Comparison of ENCODE assay signal across 8 mouse cellular contexts in genomic region chrX:12673054-12673775, GRCm38 (mm10). TPM values are rescaled to one million over a fixed set of nuclear protein-coding genes. Genes with fewer than 3 reads are reported as not detected.
DNase-seq lines count a peak whose midpoint lies in the region; ATAC-seq and TF ChIP-seq lines count a peak whose summit lies in the region.

Gene 1810030O07Rik (minus strand): TSS chrX:12673668.

- H3K4me1 ChIP-seq in hindbrain, embryonic 10.5 days (replicated peaks) = peaks cover 6% of the 10 kb centered on the region; the same call in 1 of the 2 replicates
- no peaks in the 10 kb centered on the region for H3K4me1 ChIP-seq in lung, postnatal 0 days (ENCODE audit: insufficient read depth, low read depth, low read length)

- no peaks in the 10 kb centered on the region for H3K9me3 ChIP-seq in hindbrain, embryonic 10.5 days
- H3K9me3 ChIP-seq in lung, postnatal 0 days (ENCODE audit: low read length) = no peaks in the 10 kb centered on the region

- no peak for TF ChIP-seq EP300 in lung, postnatal 0 days (IDR thresholded peaks at IDR 0.05)

- H3K4me2 ChIP-seq in lung, postnatal 0 days (replicated peaks; ENCODE audit: low read depth, low read length) = peak within 1 kb of the TSS; percentile 52

- peak; percentile 89 for DNase-seq in MN1 (ENCODE audit: low spot score)
- peak; percentile 90 for DNase-seq in cerebellum, adult 9-10 months
- peak; percentile 79 for DNase-seq in hindbrain, embryonic 10.5 days (ENCODE audit: low spot score)
- peak; percentile 94 for DNase-seq in layer of hippocampus, adult 9-11 months
- DNase-seq in lung, postnatal 0 days (ENCODE audit: low spot score) = peak; percentile 96
- peak; percentile 75 for DNase-seq in ovary, postnatal 14 days (ENCODE audit: low spot score)
- DNase-seq in thymus, postnatal 14 days = peak; percentile 88

- peak within 1 kb of the TSS; percentile 66 for H3K4me3 ChIP-seq in hindbrain, embryonic 10.5 days
- H3K4me3 ChIP-seq in lung, postnatal 0 days (ENCODE audit: low read depth, low read length) = peak within 1 kb of the TSS; percentile 57

- ATAC-seq in frontal cortex, adult (ENCODE audit: low TSS enrichment) = peak; percentile 99
- ATAC-seq in lung, postnatal 0 days = peak; percentile 100

- peaks cover 16% of the 10 kb centered on the region for H3K36me3 ChIP-seq in hindbrain, embryonic 10.5 days
- H3K36me3 ChIP-seq in lung, postnatal 0 days (ENCODE audit: insufficient read depth, low read length) = no peaks in the 10 kb centered on the region

- H3K27me3 ChIP-seq in hindbrain, embryonic 10.5 days (ENCODE audit: insufficient read depth, poor library complexity, severe bottlenecking) = peaks cover 9% of the 10 kb centered on the region
- no peaks in the 10 kb centered on the region for H3K27me3 ChIP-seq in lung, postnatal 0 days (replicated peaks; ENCODE audit: insufficient read depth, low read length)

- 0 out of 2 replicates have a peak, but pooled peaks have one; percentile 23 for TF ChIP-seq CTCF in lung, postnatal 0 days (IDR thresholded peaks at IDR 0.05)

- peak within 1 kb of the TSS; percentile 43; the same call in 1 of the 2 replicates for H3K9ac ChIP-seq in lung, postnatal 0 days (replicated peaks; ENCODE audit: low read depth)

- H3K27ac ChIP-seq in hindbrain, embryonic 10.5 days = peak within 1 kb of the TSS; percentile 87
- peak within 1 kb of the TSS; percentile 87 for H3K27ac ChIP-seq in lung, postnatal 0 days (ENCODE audit: low read length)

- WGBS in hindbrain, embryonic 10.5 days = 11% methylated on average over 42 of the region's 42 CpGs
- WGBS in lung, postnatal 0 days = 7% methylated on average over 30 of the region's 42 CpGs

RNA-seq across cellular contexts. Expression of gene 1810030O07Rik, which starts in this region (rescaled TPM):
- 29.4 and 32.0 TPM in 2 replicates for polyA plus RNA-seq in hindbrain, embryonic 10.5 days (2016; fragmentation: Nextera tagmentation; extraction: Ambion mirVana)
- polyA plus RNA-seq in lung, postnatal 0 days (2015; fragmentation: Nextera tagmentation; extraction: Ambion mirVana) = 22.9 and 26.5 TPM in 2 replicates

Comparison
In these comparisons a context has a peak if more than half of its experiments do, and no peak if none do; other contexts are left out.
1. Peak in every context shown above with its lines: DNase-seq, ATAC-seq, H3K4me3 ChIP-seq and H3K27ac ChIP-seq.